In genomic region chr9:100071141-100071540, GRCm38 (mm10) we compare ENCODE assay signal across 23 mouse cellular contexts.
A peak's percentile ranks its signal among the peaks of the same experiment; 100 is the strongest.
DNase-seq lines count a peak whose midpoint lies in the region; ATAC-seq and TF ChIP-seq lines count a peak whose summit lies in the region.
"Had no signal": no experiment of that assay in that cellular context is flagged by ENCODE, and none has a peak within 500 bp of the region (broad histone marks: within the 10 kb centered on the region; RNA-seq: fewer than 3 reads in every experiment).

No protein-coding gene starts in this region.

- no peak overlapping the region for H3K9ac ChIP-seq in kidney, embryonic 14.5 days (ENCODE audit: low read depth, low read length)
- H3K9ac ChIP-seq: forebrain, embryonic 13.5 days; heart, embryonic 13.5 days; hindbrain, embryonic 12.5 days; hindbrain, embryonic 15.5 days had no signal

- no peaks in the 10 kb centered on the region for H3K9me3 ChIP-seq in kidney, embryonic 14.5 days (ENCODE audit: control insufficient read depth, low read length)
- H3K9me3 ChIP-seq: forebrain, embryonic 10.5 days; forebrain, embryonic 13.5 days; heart, embryonic 10.5 days; heart, embryonic 13.5 days; hindbrain, embryonic 12.5 days; hindbrain, embryonic 15.5 days had no signal

- TF ChIP-seq CTCF in kidney, adult 2 months (conservative IDR thresholded peaks at IDR 0.05; ENCODE audit: insufficient read depth, insufficient read length, low read depth, low read length) = no peak

- no peaks in the 10 kb centered on the region for H3K27me3 ChIP-seq in kidney, adult 2 months (replicated peaks; ENCODE audit: control insufficient read depth, insufficient read depth, low read length)
- no peaks in the 10 kb centered on the region for H3K27me3 ChIP-seq in kidney, embryonic 14.5 days (ENCODE audit: control insufficient read depth, insufficient read depth, low read length)
- H3K27me3 ChIP-seq: forebrain, embryonic 13.5 days; heart, embryonic 13.5 days; hindbrain, embryonic 12.5 days; hindbrain, embryonic 15.5 days had no signal

- ATAC-seq in kidney, embryonic 14.5 days (ENCODE audit: low FRiP score, low TSS enrichment) = no peak
- ATAC-seq: activated CD4-positive, CD25-positive, alpha-beta regulatory T cell, adult 4 months; CD4-positive, CD25-positive, alpha-beta regulatory T cell, adult 4 months; forebrain, embryonic 13.5 days; forebrain, embryonic 16.5 days had no signal

- DNase-seq in kidney, adult 2 months = peak; percentile 81
- DNase-seq in kidney, postnatal 10 days = peak; percentile 5
- peak; percentile 41 to 63 for DNase-seq in kidney, postnatal 25 days
- DNase-seq in cerebellum, adult 11-12 months = no peak
- no peak for DNase-seq in testis, postnatal 10 days (ENCODE audit: low spot score)
- DNase-seq: adrenal gland, adult 8-10 months; adrenal gland, postnatal 25 days; cerebellum, adult 18-20 months; cerebellum, adult 9-10 months; cerebellum, postnatal 14 days; gastrocnemius, postnatal 10 days; gastrocnemius, postnatal 36 days; heart, adult 2 months had no signal

- H3K36me3 ChIP-seq in kidney, adult 2 months (ENCODE audit: control insufficient read depth, insufficient read depth, low read length) = no peaks in the 10 kb centered on the region
- no peaks in the 10 kb centered on the region for H3K36me3 ChIP-seq in kidney, embryonic 14.5 days (ENCODE audit: control insufficient read depth, insufficient read depth, low read length)
- H3K36me3 ChIP-seq: forebrain, embryonic 10.5 days; heart, embryonic 10.5 days; heart, embryonic 13.5 days; hindbrain, embryonic 12.5 days; hindbrain, embryonic 15.5 days had no signal

- WGBS in kidney, adult 2 months = 59% methylated on average over 5 of the region's 5 CpGs
- WGBS in kidney, embryonic 14.5 days = 92% methylated on average over 5 of the region's 5 CpGs

- H3K27ac ChIP-seq in kidney, adult 2 months (ENCODE audit: insufficient read depth, low read depth, low read length) = peak overlapping the region; percentile 9; the same call in 1 of the 2 replicates
- no peak overlapping the region for H3K27ac ChIP-seq in kidney, embryonic 14.5 days (ENCODE audit: low read depth, low read length)
- H3K27ac ChIP-seq: forebrain, embryonic 10.5 days; forebrain, embryonic 13.5 days; heart, adult 2 months; heart, embryonic 10.5 days; heart, embryonic 13.5 days; hindbrain, embryonic 12.5 days; hindbrain, embryonic 15.5 days had no signal

- H3K4me1 ChIP-seq in kidney, adult 2 months (ENCODE audit: control insufficient read depth, insufficient read depth, low read length) = peaks cover 2% of the 10 kb centered on the region; the same call in 1 of the 2 replicates
- no peaks in the 10 kb centered on the region for H3K4me1 ChIP-seq in kidney, embryonic 14.5 days (ENCODE audit: control insufficient read depth, insufficient read depth, low read length)
- H3K4me1 ChIP-seq: forebrain, embryonic 10.5 days; forebrain, embryonic 13.5 days; heart, embryonic 10.5 days; heart, embryonic 13.5 days; hindbrain, embryonic 12.5 days; hindbrain, embryonic 15.5 days had no signal

- no peak overlapping the region for H3K4me2 ChIP-seq in kidney, embryonic 14.5 days (replicated peaks; ENCODE audit: low read depth, low read length)
- H3K4me2 ChIP-seq: forebrain, embryonic 13.5 days; heart, embryonic 13.5 days; hindbrain, embryonic 12.5 days; hindbrain, embryonic 15.5 days had no signal

- H3K4me3 ChIP-seq in kidney, adult 2 months (ENCODE audit: insufficient read depth, low read depth, low read length) = no peak overlapping the region
- H3K4me3 ChIP-seq in kidney, embryonic 14.5 days (ENCODE audit: low read length) = no peak overlapping the region
- H3K4me3 ChIP-seq: forebrain, embryonic 10.5 days; forebrain, embryonic 13.5 days; heart, adult 2 months; heart, embryonic 10.5 days; heart, embryonic 13.5 days; hindbrain, embryonic 12.5 days; hindbrain, embryonic 15.5 days had no signal

- no peak for TF ChIP-seq POLR2A in kidney, adult 2 months (IDR thresholded peaks at IDR 0.05; ENCODE audit: low read depth, low read length)

Comparison
In these comparisons a context has a peak if more than half of its experiments do, and no peak if none do; other contexts are left out.
1. DNase-seq: peak in kidney, adult 2 months (single experiment), kidney, postnatal 10 days (single experiment) and kidney, postnatal 25 days (2 of 2); none in cerebellum, adult 11-12 months (single experiment) and testis, postnatal 10 days (single experiment).